Mouse (Mus musculus) limb, embryonic 13.5 days (tissue): ENCODE data around the gene Ntn5. TPM values are rescaled to one million over a fixed set of nuclear protein-coding genes. Genes with fewer than 3 reads are reported as not detected.

Experiments
- ATAC-seq: fragments of 200-750 bp; cut with Nextera tagmentation; 2 replicates; pipeline ENCODE4 v1.8.0; 2017; ENCODE audit warnings: low read depth, moderate number of reproducible peaks, moderate TSS enrichment; ENCODE audit not compliant: low FRiP score
- H3K27ac ChIP-seq: fragments of 300-500 bp; sonication (generic); 2 replicates; pipeline ENCODE4 v1.5.1; 2015; ENCODE audit warnings: inconsistent platforms, mild to moderate bottlenecking, moderate library complexity
- H3K27me3 ChIP-seq: fragments of 300-500 bp; sonication (generic); 2 replicates; pipeline ENCODE4 v1.6.1; 2015; ENCODE audit warnings: mild to moderate bottlenecking, inconsistent platforms
- H3K36me3 ChIP-seq: fragments of 300-500 bp; sonication (generic); 2 replicates; pipeline ENCODE4 v1.6.1; 2015; ENCODE audit warnings: inconsistent platforms, mild to moderate bottlenecking, moderate library complexity
- H3K4me1 ChIP-seq: fragments of 300-500 bp; sonication (generic); 2 replicates; pipeline ENCODE4 v1.6.1; 2015; ENCODE audit warnings: inconsistent platforms
- H3K4me2 ChIP-seq: fragments of 300-500 bp; sonication (generic); replicated peaks from 2 replicates; pipeline ENCODE4 v1.6.1; 2015; ENCODE audit warnings: inconsistent platforms, mild to moderate bottlenecking, moderate library complexity
- H3K4me3 ChIP-seq: fragments of 300-500 bp; sonication (generic); 2 replicates; pipeline ENCODE4 v1.5.1; 2015; ENCODE audit warnings: moderate library complexity, mild to moderate bottlenecking, inconsistent platforms
- H3K9ac ChIP-seq: fragments of 300-500 bp; sonication (generic); 2 replicates; pipeline ENCODE4 v1.6.1; 2015; ENCODE audit warnings: mild to moderate bottlenecking, inconsistent platforms
- H3K9me3 ChIP-seq: fragments of 300-500 bp; sonication (generic); 2 replicates; pipeline ENCODE4 v1.6.1; 2016; ENCODE audit warnings: inconsistent platforms
- WGBS: fragments of 180-500 bp; shearing (Covaris S2); methylation state at CpG from one replicate; pipeline ENCODE4 v1.1.7; 2015; 5-methylcytosine and 5-hydroxymethylcytosine counted together
- polyA plus RNA-seq: library from polyadenylated mRNA; unstranded; fragments of >200 nt; fragmentation: Nextera tagmentation; extraction: Ambion mirVana; gene quantifications from 2 replicates; pipeline ENCODE4 v1.2.1, GENCODE M21; 2015

Gene Ntn5
- polyA plus RNA-seq, 1 experiment from 2014 or later: 0.23 TPM

GRCm38 (mm10) chr7:45726419-45726818, 42.6 kb downstream of the Ntn5 start:
- Histone ChIP-seq H3K4me2 (no peak overlapping the region), H3K36me3 (peaks cover 76% of the 10 kb centered on the region), H3K27ac (no peak overlapping the region), H3K9ac (no peak overlapping the region), H3K4me3 (no peak overlapping the region), H3K9me3 (no peaks in the 10 kb centered on the region), H3K27me3 (no peaks in the 10 kb centered on the region), H3K4me1 (peaks cover 11% of the 10 kb centered on the region)
- no peak for ATAC-seq
- WGBS: 89% methylated on average over 10 of the region's 10 CpGs

- Histone ChIP-seq H3K4me2 (no peak overlapping the region), H3K4me1 (peaks cover 11% of the 10 kb centered on the region), H3K4me3 (no peak overlapping the region), H3K27ac (no peak overlapping the region), H3K36me3 (peaks cover 64% of the 10 kb centered on the region), H3K27me3 (no peaks in the 10 kb centered on the region), H3K9me3 (no peaks in the 10 kb centered on the region), H3K9ac (no peak overlapping the region)
- WGBS: 83% methylated on average over 3 of the region's 3 CpGs
- no peak for ATAC-seq
Measured at GRCm38 (mm10) chr7:45727625-45728024, 43.8 kb downstream of the Ntn5 start.

DNA sequence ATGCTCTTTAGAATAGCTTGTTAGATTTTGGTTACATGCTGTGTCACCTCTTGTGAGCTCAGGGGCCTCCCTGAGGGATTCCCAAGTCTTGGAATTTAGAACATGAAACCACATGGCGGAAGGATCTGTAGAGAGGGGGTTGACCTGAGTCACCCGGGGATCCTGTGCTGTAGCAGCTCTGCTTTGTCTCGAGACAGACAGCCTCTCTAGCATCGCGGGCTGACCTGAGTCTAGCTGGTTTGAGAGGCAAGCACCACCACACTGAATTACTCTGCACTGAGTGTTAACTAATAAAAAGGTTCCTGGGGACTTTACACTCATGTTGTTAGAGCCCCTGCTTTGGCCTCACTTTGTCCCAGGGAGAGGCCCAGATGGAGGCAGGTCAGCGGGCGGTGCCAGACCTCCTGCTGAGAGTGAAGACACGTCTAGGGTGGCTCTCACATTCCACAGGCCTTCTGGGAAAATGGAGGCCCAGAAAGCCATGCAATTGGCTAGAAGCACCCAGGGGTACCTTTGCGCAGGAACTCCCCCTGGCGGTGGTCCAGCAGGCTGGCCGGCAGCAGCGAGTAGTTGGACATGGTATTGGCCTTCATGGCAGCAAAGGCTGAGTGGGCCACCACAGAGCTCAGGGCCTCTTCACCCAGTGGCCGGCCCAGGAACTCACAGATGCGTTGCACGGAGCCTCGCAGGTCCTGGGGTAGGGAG, 47.1 kb downstream of the Ntn5 start:
- H3K4me1 ChIP-seq: peaks cover 11% of the 10 kb centered on the region
- no peak overlapping the region for H3K9ac ChIP-seq
- no peaks in the 10 kb centered on the region for H3K27me3 ChIP-seq
- no peak overlapping the region for H3K4me3 ChIP-seq
- H3K4me2 ChIP-seq: no peak overlapping the region
- H3K36me3 ChIP-seq: peaks cover 31% of the 10 kb centered on the region
- 14% methylated on average over 16 of the region's 16 CpGs for WGBS
- peak; percentile 54; the same call in 1 of the 2 replicates for ATAC-seq
- H3K27ac ChIP-seq: peak overlapping the region; percentile 33; the same call in 1 of the 2 replicates
- H3K9me3 ChIP-seq: no peaks in the 10 kb centered on the region

GRCm38 (mm10) chr7:45733477-45733876, 49.7 kb downstream of the Ntn5 start:
- no peak overlapping the region for H3K9ac ChIP-seq
- no peak overlapping the region for H3K4me2 ChIP-seq
- no peaks in the 10 kb centered on the region for H3K9me3 ChIP-seq
- H3K4me1 ChIP-seq: peaks cover 11% of the 10 kb centered on the region
- no peak for ATAC-seq
- H3K4me3 ChIP-seq: no peak overlapping the region
- H3K27ac ChIP-seq: no peak overlapping the region
- no peaks in the 10 kb centered on the region for H3K27me3 ChIP-seq
- H3K36me3 ChIP-seq: peaks cover 9% of the 10 kb centered on the region
- WGBS: 75% methylated on average over 5 of the region's 5 CpGs

GRCm38 (mm10) chr7:45739162-45739763, 55.4 kb downstream of the Ntn5 start:
- H3K4me2 ChIP-seq: no peak overlapping the region
- 7% methylated on average over 9 of the region's 9 CpGs for WGBS
- H3K9me3 ChIP-seq: no peaks in the 10 kb centered on the region
- H3K27me3 ChIP-seq: no peaks in the 10 kb centered on the region
- H3K9ac ChIP-seq: no peak overlapping the region
- no peak overlapping the region for H3K4me3 ChIP-seq
- no peaks in the 10 kb centered on the region for H3K36me3 ChIP-seq
- peak; percentile 83; the same call in 1 of the 2 replicates for ATAC-seq
- H3K27ac ChIP-seq: no peak overlapping the region
- H3K4me1 ChIP-seq: no peaks in the 10 kb centered on the region

DNA sequence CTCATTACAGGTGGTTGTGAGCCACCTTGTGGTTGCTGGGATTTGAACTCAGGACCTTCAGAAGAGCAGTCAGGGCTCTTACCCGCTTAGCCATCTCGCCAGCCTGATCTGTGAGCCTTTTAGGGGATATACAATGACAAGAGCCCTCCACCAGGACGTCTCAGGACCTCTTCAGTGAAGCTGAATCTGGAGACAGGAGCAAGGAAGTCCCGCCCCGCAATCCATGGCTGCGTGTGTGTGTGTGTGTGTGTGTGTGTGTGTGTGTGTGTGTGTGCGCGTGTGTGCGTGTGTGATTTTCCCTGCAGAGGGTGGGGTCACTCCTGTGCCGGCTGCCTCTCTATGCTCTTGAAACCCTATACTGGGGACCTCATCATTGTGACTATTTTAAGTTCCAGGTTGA, 56.0 kb downstream of the Ntn5 start:
- no peak for ATAC-seq
- no peak overlapping the region for H3K9ac ChIP-seq
- H3K27me3 ChIP-seq: no peaks in the 10 kb centered on the region
- H3K4me2 ChIP-seq: no peak overlapping the region
- no peak overlapping the region for H3K4me3 ChIP-seq
- H3K9me3 ChIP-seq: no peaks in the 10 kb centered on the region
- H3K36me3 ChIP-seq: no peaks in the 10 kb centered on the region
- H3K4me1 ChIP-seq: no peaks in the 10 kb centered on the region
- H3K27ac ChIP-seq: no peak overlapping the region
- 67% methylated on average over 10 of the region's 10 CpGs for WGBS

- ATAC-seq: no peak
- Histone ChIP-seq H3K36me3 (no peaks in the 10 kb centered on the region), H3K4me1 (no peaks in the 10 kb centered on the region), H3K4me2 (peak overlapping the region; percentile 58), H3K9ac (peak overlapping the region; percentile 43), H3K27ac (no peak overlapping the region), H3K4me3 (peak overlapping the region; percentile 40; the same call in 1 of the 2 replicates), H3K27me3 (no peaks in the 10 kb centered on the region), H3K9me3 (no peaks in the 10 kb centered on the region)
- WGBS: 86% methylated on average over 12 of the region's 12 CpGs
Measured at GRCm38 (mm10) chr7:45741308-45741707, 57.5 kb downstream of the Ntn5 start.

GRCm38 (mm10) chr7:45741777-45742176, 58.0 kb downstream of the Ntn5 start:
- 0 out of 2 replicates have a peak, but pooled peaks have one; percentile 35 for ATAC-seq
- Histone ChIP-seq H3K4me1 (no peaks in the 10 kb centered on the region), H3K36me3 (no peaks in the 10 kb centered on the region), H3K4me3 (peak overlapping the region; percentile 40), H3K9me3 (peaks cover 3% of the 10 kb centered on the region; the same call in 1 of the 2 replicates), H3K4me2 (peak overlapping the region; percentile 58), H3K27ac (no peak overlapping the region), H3K27me3 (no peaks in the 10 kb centered on the region), H3K9ac (peak overlapping the region; percentile 43)
- WGBS: 29% methylated on average over 11 of the region's 11 CpGs

GRCm38 (mm10) chr7:45742338-45742737, 58.5 kb downstream of the Ntn5 start:
- peak overlapping the region; percentile 43 for H3K9ac ChIP-seq

More at GRCm38 (mm10) chr7:45742338-45742737, 58.5 kb downstream of the Ntn5 start:
- Histone ChIP-seq H3K27me3 (no peaks in the 10 kb centered on the region), H3K36me3 (no peaks in the 10 kb centered on the region), H3K27ac (no peak overlapping the region), H3K9me3 (peaks cover 6% of the 10 kb centered on the region; the same call in 1 of the 2 replicates), H3K4me1 (no peaks in the 10 kb centered on the region), H3K4me2 (peak overlapping the region; percentile 58), H3K4me3 (peak overlapping the region; percentile 40)
- WGBS: 37% methylated on average over 19 of the region's 19 CpGs
- ATAC-seq: no peak

Other genes with a start within 250 kb of the Ntn5 start
- 41.7 and 45.9 TPM in 2 replicates for gene Gys1, start 249.2 kb upstream of the Ntn5 start, polyA plus RNA-seq
- gene Ruvbl2, start 245.9 kb upstream of the Ntn5 start, polyA plus RNA-seq: 142 and 144 TPM in 2 replicates
- gene Ftl1, start 224.1 kb upstream of the Ntn5 start, polyA plus RNA-seq: 5,430 and 5,479 TPM in 2 replicates
- 167 and 170 TPM in 2 replicates for gene Bax, start 217.1 kb upstream of the Ntn5 start, polyA plus RNA-seq
- 1.0 and 1.2 TPM in 2 replicates for gene Tulp2, start 202.1 kb upstream of the Ntn5 start, polyA plus RNA-seq
- not detected in 2 replicates for gene Gm45808, start 197.2 kb upstream of the Ntn5 start, polyA plus RNA-seq
- 2.9 and 4.0 TPM in 2 replicates for gene Dhdh, start 195.2 kb upstream of the Ntn5 start, polyA plus RNA-seq
- 215 TPM in 2 replicates for gene Nucb1, start 173.6 kb upstream of the Ntn5 start, polyA plus RNA-seq
- gene Ppp1r15a, start 157.8 kb upstream of the Ntn5 start, polyA plus RNA-seq: 27.5 and 28.8 TPM in 2 replicates
- gene Plekha4, start 157.7 kb upstream of the Ntn5 start, polyA plus RNA-seq: 3.3 and 4.9 TPM in 2 replicates
- 0.43 and 0.98 TPM in 2 replicates for gene Hsd17b14, start 129.1 kb upstream of the Ntn5 start, polyA plus RNA-seq
- 55.7 and 59.5 TPM in 2 replicates for gene Bcat2, start 113.9 kb upstream of the Ntn5 start, polyA plus RNA-seq
- gene Fgf21, start 68.5 kb upstream of the Ntn5 start, polyA plus RNA-seq: 0.41 and 0.56 TPM in 2 replicates
- 0.29 and 0.47 TPM in 2 replicates for gene Fut1, start 66.7 kb upstream of the Ntn5 start, polyA plus RNA-seq
- gene Izumo1, start 62.2 kb upstream of the Ntn5 start, polyA plus RNA-seq: 0.11 TPM in 1 of 2 replicates, not detected in the other
- 7.7 and 9.5 TPM in 2 replicates for gene Rasip1, start 56.5 kb upstream of the Ntn5 start, polyA plus RNA-seq
- 11.4 TPM in 2 replicates for gene Mamstr, start 44.0 kb upstream of the Ntn5 start, polyA plus RNA-seq
- 0.47 and 0.74 TPM in 2 replicates for gene Fut2, start 17.6 kb upstream of the Ntn5 start, polyA plus RNA-seq
- gene Sec1, start 10.4 kb downstream of the Ntn5 start, polyA plus RNA-seq: 0.45 and 0.55 TPM in 2 replicates
- 12.2 and 12.5 TPM in 2 replicates for gene Car11, start 15.8 kb downstream of the Ntn5 start, polyA plus RNA-seq
- gene Dbp, start 21.1 kb downstream of the Ntn5 start, polyA plus RNA-seq: 4.5 and 6.2 TPM in 2 replicates
- 1,016 and 1,039 TPM in 2 replicates for gene Rpl18, start 31.4 kb downstream of the Ntn5 start, polyA plus RNA-seq
- 33.4 and 36.0 TPM in 2 replicates for gene Sphk2, start 34.0 kb downstream of the Ntn5 start, polyA plus RNA-seq
- 0.61 and 1.0 TPM in 2 replicates for gene Fam83e, start 37.2 kb downstream of the Ntn5 start, polyA plus RNA-seq
- gene Spaca4, start 41.8 kb downstream of the Ntn5 start, polyA plus RNA-seq: not detected in 2 replicates
- 4.3 and 4.9 TPM in 2 replicates for gene Lmtk3, start 99.7 kb downstream of the Ntn5 start, polyA plus RNA-seq
- 3.1 and 3.7 TPM in 2 replicates for gene Sult2b1, start 100.6 kb downstream of the Ntn5 start, polyA plus RNA-seq
- 135 and 137 TPM in 2 replicates for gene Cyth2, start 130.6 kb downstream of the Ntn5 start, polyA plus RNA-seq
- 2.1 TPM in 2 replicates for gene Kcnj14, start 140.8 kb downstream of the Ntn5 start, polyA plus RNA-seq
- 69.1 and 71.6 TPM in 2 replicates for gene Grwd1, start 146.9 kb downstream of the Ntn5 start, polyA plus RNA-seq
- 69.4 and 73.7 TPM in 2 replicates for gene Kdelr1, start 188.8 kb downstream of the Ntn5 start, polyA plus RNA-seq
- gene Grin2d, start 194.4 kb downstream of the Ntn5 start, polyA plus RNA-seq: 0.43 and 0.59 TPM in 2 replicates
- 0.43 and 0.46 TPM in 2 replicates for gene Syngr4, start 212.7 kb downstream of the Ntn5 start, polyA plus RNA-seq
- gene Tmem143, start 212.9 kb downstream of the Ntn5 start, polyA plus RNA-seq: 4.9 and 5.2 TPM in 2 replicates
- 181 and 186 TPM in 2 replicates for gene Emp3, start 237.4 kb downstream of the Ntn5 start, polyA plus RNA-seq
- 4.1 and 4.8 TPM in 2 replicates for gene Ccdc114, start 240.1 kb downstream of the Ntn5 start, polyA plus RNA-seq